Mouse (Mus musculus): ENCODE results near the gene Sgf29.
"Not testable (repeated sequence)": the region's sequence is repeated elsewhere in the genome, so short reads cannot be mapped to it uniquely, and the experiment has no call there.

The Sgf29 gene

DNA sequence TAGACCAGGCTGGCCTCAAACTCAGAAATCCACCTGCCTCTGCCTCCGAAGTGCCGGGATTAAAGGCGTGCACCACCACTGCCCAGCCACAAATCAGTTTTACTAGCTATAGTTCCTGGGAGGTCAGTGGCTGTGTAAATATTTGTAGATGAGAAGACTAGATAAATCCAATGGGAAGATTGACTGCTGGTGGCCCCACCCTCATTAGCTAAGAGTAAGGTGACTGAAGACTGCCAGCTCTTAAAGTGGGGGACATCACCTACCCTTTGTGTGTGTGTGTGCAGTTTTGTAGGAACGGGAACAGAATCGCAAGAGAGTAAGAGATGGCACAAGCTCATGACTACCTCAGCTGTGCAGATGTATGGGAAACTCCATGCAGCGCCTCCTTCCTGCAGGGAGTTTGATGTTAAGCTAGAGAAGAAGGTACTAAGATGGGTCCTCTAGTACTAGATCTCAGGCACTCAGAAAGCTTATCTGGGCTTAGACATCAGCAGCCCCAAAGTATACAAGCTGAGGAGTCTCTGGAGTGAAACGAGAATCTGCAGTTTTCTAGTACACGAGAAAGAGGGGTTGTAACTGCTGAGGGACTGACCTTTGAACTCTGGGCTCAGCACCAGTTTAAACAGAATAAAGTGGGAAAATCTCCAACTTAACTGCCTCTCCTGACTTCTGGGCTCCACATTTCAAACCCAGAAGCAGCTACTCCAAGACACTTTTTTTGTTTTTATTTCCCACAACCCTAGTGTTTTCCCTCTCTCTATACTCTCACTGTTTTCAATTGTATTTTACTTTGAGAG lies 29.6 kb downstream of the Sgf29 start:
- no peak for DNase-seq (ENCODE audit: low read depth in 1 of 2, low spot score in 2 of 2)

DNA sequence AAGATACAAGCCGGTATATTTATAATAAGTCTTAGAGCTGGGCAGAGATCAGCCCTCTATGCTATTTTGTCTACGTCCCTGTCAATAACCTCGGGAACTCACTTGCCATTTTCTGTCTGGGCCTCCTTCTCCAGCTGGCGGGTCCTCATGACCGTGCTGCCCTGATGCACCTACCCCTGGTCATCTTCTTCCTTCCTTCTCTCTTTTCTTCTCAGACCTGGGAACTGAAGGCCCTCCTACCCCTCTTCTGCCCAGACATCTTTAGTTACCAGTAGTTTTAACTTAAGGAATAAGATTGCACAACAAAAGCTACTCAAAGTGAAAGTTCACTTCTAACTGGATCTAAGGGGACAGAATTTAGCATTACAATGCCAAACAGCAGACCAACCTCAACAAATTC lies 30.6 kb downstream of the Sgf29 start:
- no peak for DNase-seq (ENCODE audit: low read depth in 1 of 2, low spot score in 2 of 2)

DNA sequence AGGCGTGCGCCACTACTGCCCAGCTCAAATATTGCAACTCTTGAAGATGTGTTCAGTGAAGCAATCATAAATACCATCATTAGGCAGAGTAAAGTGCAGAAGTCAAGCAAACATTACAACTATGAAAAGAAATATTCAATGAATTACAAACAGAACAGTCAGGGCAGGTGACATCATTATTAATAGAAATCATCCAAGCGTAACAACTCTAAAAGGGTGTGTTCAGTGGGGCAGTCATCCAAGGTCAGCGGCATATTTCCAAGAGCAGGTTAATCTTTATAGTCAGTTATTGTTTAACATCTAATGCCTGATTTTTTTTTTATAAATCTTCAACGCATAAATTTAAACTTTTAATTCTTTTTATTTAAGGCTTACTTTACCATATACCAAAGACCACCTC lies 32.1 kb downstream of the Sgf29 start:
- DNase-seq (ENCODE audit: low read depth in 1 of 2, low spot score in 2 of 2): no peak

DNA sequence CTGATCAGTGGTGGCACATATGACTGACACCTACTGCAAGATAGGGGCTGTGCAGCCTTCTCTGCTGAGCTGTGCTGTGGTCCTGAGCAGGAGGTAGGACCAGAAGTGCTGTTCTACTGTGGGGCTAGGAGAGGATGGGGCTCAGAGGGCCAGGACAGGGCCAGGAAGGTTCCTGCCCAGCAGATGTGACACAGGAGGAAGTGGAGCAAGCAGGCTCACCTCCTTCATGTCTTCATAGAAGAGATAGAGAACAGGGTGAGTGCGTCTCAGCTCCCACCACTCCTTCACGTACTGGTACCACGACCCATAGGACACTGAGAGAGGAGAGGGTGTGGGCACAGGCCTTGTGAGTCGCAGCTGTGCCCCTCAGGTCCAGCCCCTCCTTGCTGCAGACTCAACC lies 39.0 kb downstream of the Sgf29 start:
- DNase-seq (ENCODE audit: low read depth in 1 of 2, low spot score in 2 of 2): not testable (repeated sequence)

DNA sequence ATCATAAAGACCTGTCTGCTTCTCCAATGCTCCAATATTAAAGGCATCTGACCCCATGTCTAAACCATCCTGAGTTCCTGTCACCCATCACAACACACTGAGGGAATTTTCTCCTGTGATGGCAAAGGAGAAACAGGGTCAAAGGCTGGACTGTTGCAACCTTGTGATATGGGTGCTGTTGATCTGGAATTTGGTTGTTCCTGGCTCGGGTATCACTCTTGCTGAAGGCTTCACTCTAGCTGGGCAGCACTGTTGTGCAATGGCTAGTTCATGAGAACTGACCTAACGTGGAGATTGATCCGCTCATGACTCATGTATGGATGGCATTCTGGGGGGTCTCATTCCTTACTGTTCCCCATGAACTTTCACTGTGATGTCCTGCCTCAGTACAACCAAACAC lies 39.9 kb downstream of the Sgf29 start:
- no peak for DNase-seq (ENCODE audit: low read depth in 1 of 2, low spot score in 2 of 2)

DNA sequence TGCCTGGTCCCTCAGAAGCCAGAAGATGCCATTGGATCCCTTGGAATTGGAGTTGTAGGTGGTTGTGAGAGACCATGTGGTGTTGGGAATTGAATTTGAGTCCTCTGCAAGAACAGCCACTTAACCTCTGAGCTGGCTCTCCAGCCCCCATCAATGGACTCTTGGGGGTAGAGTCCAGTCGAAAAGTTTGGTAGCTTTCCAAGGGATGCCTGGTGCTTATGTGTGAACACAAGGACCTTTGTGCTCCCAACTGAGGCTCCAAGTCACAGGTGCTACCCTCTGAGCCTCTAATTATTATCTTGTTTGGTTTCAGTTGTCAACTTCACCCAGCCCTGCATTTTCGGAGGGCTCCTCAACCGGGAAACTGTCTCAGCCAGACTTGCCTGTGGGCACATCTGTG lies 41.6 kb downstream of the Sgf29 start:
- no peak for DNase-seq (ENCODE audit: low read depth in 1 of 2, low spot score in 2 of 2)

DNA sequence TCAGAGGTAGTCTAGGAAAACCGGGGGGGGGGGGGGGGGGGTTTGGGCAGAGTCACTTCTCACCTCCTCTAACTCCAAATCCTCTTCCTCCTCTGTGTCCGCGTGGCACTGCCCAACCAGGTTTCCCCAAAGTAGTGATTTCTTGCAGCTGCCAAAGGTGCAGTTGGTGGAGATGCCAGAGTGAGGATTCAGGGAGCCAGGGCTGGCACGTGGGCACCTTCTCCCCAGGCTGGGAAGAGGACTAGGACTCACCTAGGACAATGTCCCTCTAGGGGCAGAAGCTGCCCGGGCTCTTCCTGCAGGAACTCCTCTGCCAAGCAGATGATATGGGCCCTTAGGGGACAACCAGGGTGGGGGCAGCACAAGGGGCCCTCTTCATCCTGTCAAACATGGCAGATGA lies 42.6 kb downstream of the Sgf29 start:
- no peak for DNase-seq (ENCODE audit: low read depth in 1 of 2, low spot score in 2 of 2)

DNA sequence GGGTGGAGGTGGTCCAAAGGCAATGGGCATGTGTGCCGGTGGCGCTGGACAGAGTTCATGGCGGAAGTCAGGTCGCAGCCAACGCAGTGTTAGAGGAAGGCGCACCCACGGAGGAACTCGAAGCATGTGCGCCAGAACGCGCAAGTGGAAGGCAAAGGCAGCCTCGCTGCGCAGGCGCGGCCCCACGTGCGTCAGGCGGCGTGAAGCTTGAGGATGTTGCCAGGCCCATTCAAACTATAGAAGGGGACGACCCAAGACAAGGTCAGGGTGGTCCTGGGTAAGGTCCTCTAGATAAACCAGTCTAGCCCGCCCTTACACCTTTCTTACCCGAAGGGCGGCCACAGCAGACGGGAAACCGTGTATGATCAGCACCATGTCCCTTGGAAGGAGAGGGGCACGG lies 43.3 kb downstream of the Sgf29 start:
- no peak for DNase-seq (ENCODE audit: low read depth in 1 of 2, low spot score in 2 of 2)

DNA sequence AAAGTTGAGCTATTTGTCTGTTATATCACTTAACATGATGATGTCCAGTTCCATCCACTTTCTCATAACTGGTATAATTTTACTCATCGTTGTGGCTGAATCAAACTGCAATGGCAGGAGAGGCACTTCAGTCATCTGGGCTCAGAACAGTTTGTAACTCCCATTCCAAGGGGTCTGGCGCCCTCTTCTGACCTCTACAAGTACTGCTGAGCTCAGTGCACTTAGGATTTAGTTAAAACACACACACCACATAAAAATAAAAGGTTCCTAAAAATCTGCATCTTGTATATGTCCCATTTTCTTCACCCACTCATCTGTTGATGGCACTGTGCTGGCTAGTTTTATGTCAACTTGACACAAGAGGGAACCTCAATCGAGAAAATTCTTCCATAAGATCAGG lies 44.1 kb downstream of the Sgf29 start:
- peak; percentile 59 to 78 for DNase-seq (ENCODE audit: low read depth in 1 of 2, low spot score in 2 of 2)

DNA sequence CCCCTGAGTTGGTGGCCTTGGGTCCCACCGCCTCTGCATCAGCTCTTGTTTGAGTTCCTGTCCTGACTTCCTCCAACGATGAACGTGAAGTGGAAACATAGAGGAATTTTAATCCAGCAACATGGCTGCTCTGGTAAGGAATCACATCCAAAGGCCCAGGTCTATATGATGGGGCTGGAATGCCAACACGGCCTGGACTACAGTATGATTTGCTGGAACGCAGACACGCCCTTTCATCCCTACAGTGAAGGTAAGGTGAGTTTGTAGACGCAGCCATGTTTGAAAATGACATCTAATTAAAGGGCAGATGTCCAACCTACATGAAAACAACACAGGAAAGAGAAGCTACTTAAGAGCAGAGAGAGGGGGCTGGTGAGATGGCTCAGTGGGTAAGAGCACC lies 44.7 kb downstream of the Sgf29 start:
- no peak for DNase-seq (ENCODE audit: low read depth in 1 of 2, low spot score in 2 of 2)

DNA sequence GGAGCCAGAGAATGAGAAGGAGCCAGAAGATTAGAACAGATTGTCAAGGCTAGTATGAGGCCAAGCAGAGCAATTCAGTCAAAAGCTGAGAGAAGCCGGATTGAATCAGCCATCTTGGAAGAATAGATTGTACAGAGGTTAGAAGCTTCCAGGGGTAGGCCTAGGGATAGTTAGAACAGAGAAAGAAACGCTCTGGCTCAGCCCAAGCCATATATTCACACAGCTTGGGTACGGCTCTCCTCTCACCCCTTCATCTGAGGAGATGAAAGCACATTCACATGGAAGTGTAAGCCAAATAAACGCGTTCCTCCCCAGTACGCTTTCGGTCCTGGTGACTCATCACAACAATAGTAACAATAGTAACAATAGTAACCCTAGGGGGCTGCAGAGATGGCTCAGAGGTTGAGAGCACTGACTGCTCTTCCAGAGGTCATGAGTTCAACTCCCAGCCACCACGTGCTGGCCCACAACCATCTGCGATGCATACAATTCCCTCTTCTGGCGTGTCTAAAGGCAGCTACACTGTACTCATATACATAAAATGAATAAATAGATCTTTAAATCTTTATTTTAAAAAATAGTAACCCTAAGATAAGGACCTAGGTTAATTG lies 45.4 kb downstream of the Sgf29 start:
- no peak for DNase-seq (ENCODE audit: low read depth in 1 of 2, low spot score in 2 of 2)

DNA sequence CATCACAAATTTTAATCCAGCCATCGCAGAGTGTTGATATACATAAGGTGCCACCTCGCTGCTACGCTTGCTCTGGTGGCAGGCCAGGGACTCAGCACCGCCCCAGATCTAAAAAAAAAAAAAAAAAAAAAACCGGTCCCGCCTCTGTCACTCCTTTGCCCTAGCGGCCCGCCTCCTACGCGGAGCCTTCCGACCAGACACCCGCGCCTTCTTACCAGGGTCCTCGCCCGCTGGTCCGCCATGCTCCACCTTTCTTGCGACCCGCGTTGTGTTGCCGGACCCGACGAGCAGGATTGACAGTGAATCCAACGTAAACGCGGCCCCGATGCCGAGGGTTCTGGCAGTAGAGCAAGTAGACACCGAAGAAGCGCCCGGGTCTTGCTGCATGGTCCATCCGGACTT lies 46.1 kb downstream of the Sgf29 start, which contains the start of gene Bola2:
Bola2 (plus strand) TSS at position 192 of the 402 bp plus-strand sequence.
- DNase-seq (ENCODE audit: low read depth in 1 of 2, low spot score in 2 of 2): peak in 1 of 2 experiments; percentile 70

DNA sequence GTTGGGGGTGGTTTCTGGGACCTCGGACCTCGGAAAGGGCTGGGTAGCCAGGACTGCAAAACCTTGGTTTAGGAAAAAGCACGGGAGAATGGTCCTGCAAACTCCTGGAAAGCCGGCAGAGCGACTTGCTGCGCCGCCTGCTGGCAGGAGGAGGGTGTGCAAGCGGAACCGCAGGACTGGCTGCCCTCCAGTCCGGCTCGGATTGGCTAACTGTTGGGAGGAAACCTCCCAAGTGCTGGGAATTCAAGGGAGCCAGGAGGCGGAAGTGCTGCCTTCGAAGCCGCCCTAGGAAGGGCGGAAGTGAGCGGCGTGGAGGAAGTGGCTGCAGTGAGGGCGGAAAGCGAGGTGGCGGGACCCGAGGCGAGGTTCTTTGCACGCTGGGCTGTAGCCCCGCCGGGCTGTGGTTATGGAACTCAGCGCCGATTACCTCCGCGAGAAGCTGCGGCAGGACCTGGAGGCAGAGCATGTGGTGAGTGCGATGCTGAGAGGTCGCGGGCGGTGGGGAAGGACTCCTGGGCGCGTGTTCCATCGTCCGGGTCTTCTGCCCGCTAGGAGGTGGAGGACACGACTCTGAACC lies 46.6 kb downstream of the Sgf29 start, which contains the start of gene Slx1b:
Slx1b (minus strand) TSS at position 154 of the 577 bp plus-strand sequence.
- peak; percentile 86 to 92 for DNase-seq (ENCODE audit: low read depth in 1 of 2, low spot score in 2 of 2)

DNA sequence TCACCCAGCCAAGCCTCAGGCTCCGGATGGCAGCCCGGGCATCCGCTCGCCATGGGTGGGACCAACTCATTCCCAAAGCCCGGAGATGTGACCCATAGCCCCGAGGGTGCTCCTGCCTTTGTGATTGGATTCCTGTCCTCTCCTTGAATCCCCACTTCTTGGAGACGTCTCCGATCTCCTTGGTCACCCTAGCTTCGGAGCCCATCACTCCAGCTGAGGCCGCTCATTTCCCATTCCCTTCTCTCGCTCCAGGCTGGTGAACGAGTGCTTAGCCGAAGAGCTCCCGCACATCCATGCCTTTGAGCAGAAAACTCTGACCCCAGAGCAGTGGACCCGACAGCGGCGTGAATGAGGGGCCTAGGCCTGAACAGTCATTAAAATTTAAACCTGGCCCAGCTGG lies 47.2 kb downstream of the Sgf29 start:
- DNase-seq (ENCODE audit: low read depth in 1 of 2, low spot score in 2 of 2): no peak

DNA sequence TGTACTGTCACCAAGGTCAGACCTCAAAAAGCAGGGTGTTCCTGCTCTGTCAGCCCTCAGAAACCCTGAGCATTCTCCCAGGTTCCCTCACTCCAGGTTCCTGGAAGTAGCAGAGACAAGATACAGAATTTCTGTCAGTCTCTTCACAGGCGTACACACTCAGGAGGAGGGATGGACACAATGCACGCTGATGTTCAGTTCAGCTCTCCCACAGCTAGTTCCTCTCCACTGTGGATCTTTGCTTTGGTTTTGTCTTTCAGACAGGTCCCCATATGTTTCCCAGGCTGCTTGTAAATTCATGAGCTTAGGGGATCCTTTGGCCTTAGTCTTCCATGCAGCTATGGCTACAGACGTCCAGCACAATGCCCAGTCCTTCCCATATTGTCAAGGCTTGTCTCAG lies 47.8 kb downstream of the Sgf29 start:
- no peak for DNase-seq (ENCODE audit: low read depth in 1 of 2, low spot score in 2 of 2)

DNA sequence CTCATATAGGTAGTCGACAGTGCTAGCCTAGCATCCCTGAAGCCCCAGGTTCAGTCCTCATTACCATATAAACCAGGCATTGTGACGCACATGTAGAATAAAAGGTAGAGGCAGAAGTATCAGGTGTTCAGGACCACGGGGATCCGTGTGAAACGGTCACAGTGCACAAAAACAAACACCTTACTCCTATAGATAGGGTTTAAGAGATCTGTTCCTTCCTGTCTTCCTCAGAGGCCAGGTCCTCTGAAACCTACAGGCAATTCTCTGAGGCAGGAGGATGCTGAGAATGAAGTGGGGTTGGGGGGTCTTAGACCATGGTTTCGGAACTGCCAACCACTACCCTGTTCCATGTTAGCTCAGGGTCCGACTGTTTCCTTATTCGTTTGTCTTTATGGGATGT lies 48.7 kb downstream of the Sgf29 start:
- no peak for DNase-seq (ENCODE audit: low read depth in 1 of 2, low spot score in 2 of 2)

DNA sequence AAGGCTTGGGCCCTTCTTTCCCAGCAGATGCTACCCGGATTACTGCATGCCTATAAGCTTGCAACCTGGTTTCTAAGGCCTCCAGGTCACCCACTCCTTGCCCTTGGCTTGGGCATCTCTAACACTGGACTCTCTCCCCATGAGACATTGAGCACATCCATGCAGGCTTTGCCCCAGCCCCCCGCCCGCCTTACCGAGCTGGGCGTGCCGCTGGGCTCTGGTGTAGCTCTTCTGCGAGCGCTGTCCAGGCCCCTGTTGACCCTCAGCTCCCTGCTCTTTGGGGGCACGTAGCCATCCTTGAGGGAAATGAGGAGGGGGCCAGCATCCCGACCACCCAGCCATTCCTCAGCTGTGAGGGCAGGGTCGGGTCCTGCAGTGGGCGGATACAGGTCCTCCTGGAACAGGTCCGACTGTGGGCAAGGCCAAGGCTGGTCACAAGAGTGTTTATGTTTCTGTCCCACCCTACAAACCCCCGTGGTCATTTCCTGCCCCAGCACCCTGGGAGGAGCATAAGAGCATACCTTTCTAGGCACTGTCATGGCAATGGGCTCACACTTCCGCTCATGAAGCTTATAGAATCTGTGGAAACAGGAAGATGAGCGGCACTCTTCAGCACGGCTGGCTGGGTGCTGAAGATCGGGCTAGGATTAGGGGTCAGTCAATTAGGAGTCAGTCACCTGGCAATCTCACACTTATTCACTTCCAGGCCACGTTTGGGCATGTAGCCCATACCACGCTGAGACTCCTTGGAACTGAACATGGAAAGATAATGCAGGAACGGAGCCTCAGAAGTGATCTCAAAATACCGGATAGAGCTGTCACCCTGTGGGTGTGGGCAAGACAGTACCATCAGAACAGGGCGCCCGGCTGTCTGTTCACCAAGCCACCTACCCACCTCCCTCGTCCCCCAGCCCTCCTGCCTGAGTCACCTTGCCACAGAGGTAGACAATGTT lies 51.2 kb downstream of the Sgf29 start:
- no peak for DNase-seq (ENCODE audit: low read depth in 1 of 2, low spot score in 2 of 2)

DNA sequence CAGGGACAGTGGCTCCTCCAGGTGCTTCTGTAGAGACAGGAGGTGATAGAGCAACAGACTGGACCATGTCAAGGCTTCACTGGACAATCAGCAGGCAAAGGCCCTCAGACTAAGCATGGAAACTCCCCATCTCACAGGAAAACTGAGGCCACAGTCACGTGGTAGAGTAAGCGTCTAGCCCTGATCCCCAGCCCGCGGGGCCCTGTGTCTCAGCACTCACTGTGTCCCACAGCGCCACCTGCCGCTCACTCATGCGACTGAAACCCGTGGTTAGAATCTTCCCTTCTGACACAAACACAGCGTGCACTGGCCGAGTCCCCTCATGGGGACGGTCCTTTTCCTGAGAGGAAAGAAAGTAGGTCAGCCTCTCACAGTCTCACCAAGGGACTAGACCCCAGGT lies 52.0 kb downstream of the Sgf29 start:
- peak; percentile 73 to 89 for DNase-seq (ENCODE audit: low read depth in 1 of 2, low spot score in 2 of 2)

DNA sequence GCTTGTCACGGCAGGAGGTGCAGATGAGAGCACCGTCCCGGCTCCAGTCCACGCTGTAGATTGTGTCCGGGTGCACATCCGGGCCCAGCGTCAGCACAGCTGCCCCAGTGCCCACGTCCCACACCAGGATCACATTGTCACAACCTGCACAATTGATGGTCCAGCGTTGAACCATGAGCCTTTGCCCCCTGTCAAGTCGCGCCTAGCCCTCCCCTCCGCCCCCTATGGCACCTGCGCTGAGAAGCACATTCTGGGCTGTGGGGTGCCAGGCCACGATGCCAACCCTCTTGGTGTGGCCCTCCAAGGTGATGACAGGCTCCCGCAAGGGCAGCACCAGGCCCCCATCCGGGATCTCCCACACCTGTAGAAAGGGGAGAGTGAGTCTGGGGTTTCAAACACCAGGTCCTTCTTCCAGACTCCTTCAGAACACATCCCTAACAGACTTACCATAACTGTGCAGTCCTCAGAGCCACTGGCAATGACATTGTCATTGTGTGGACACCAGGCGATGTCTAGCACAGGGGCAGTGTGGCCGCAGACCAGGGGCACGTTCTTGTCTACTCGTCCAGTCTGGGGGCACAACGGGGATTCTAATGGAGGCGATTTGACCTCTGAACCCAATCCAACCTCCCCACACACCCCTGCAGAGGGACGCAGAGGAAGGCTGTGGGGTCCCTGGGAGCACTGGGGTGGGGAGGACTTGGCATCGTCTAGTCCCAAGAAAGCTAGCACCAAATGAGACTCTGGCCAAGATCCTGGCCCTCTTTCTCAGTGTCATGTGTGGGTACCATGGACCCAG lies 52.6 kb downstream of the Sgf29 start:
- DNase-seq (ENCODE audit: low read depth in 1 of 2, low spot score in 2 of 2): no peak

DNA sequence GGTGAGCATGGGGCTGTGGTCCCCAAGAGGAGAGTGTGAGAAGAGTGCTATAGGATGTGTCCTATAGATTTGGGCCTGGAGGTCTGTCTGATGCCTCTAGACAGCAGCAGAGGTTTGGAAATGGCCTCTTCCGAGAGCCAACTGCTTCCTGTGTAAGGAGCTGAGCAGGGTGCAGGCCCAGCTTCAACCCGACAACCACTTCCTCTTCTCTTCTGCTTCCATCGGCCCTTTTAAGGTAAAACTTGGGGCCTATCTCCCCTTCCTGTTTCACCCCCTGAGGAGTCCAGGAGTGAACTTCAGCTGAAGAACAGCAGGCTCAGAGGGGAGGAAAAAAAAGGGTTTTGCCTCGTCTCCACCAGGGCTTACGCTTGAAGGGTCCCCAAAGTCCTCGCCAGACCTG lies 53.2 kb downstream of the Sgf29 start:
- DNase-seq (ENCODE audit: low read depth in 1 of 2, low spot score in 2 of 2): peak in 1 of 2 experiments; percentile 55

All from monocyte, adult 2 months (primary cell).